Mouse (Mus musculus): ENCODE measurements around the gene Hoxd9. TPM values are rescaled to one million over a fixed set of nuclear protein-coding genes. Genes with fewer than 3 reads are reported as not detected.

Hoxd9 gene
- polyA plus RNA-seq, 1 experiment, result 0.31 TPM

DNA sequence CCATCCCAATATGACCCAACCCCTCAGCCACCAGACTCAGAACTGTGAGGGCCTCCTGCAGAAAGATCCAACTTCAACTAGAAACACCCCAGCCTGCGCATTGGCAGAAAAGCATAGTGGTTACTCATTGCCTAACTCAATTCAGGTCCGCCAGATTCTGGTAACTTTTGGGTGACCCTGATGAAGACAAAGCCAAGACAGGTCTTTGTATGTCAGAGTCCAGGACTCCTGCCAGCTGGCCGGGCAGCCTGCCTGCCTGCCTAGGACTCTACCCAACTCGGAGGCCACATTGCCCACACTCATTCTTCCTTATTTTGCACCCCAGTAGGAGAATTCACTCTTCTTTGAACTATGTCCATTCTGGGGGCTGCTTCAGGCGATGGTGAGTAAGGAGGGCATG is 29.0 kb downstream of the Hoxd9 start, which contains the start of gene Gm28230:
Gene Gm28230, plus strand, starts transcription at position 178 of the 400 bp plus-strand sequence.
- no peak for TF ChIP-seq CTCF (IDR thresholded peaks at IDR 0.05; ENCODE audit: borderline replicate concordance, control insufficient read depth, extremely low read depth, insufficient read depth, low read length, poor library complexity)
- no peak for TF ChIP-seq POLR2A (IDR thresholded peaks at IDR 0.05; ENCODE audit: control insufficient read depth, extremely low read depth, insufficient read depth, low read length, poor library complexity)
- no peak within 1 kb of the TSS for H3K4me3 ChIP-seq (ENCODE audit: control insufficient read depth, insufficient read depth, low read length)
- H3K27ac ChIP-seq (ENCODE audit: control insufficient read depth, insufficient read depth, low read length), result no peak within 1 kb of the TSS
- peaks cover 4% of the 10 kb centered on the region; the same call in 1 of the 2 replicates for H3K27me3 ChIP-seq (ENCODE audit: control insufficient read depth, insufficient read depth, low read length)
- H3K4me1 ChIP-seq (replicated peaks; ENCODE audit: control insufficient read depth, insufficient read depth, low read length), result no peaks in the 10 kb centered on the region
- 62% methylated on average over 5 of the region's 5 CpGs for WGBS
- no peak for DNase-seq
- H3K36me3 ChIP-seq (ENCODE audit: control insufficient read depth, insufficient read depth, low read length), result no peaks in the 10 kb centered on the region

DNA sequence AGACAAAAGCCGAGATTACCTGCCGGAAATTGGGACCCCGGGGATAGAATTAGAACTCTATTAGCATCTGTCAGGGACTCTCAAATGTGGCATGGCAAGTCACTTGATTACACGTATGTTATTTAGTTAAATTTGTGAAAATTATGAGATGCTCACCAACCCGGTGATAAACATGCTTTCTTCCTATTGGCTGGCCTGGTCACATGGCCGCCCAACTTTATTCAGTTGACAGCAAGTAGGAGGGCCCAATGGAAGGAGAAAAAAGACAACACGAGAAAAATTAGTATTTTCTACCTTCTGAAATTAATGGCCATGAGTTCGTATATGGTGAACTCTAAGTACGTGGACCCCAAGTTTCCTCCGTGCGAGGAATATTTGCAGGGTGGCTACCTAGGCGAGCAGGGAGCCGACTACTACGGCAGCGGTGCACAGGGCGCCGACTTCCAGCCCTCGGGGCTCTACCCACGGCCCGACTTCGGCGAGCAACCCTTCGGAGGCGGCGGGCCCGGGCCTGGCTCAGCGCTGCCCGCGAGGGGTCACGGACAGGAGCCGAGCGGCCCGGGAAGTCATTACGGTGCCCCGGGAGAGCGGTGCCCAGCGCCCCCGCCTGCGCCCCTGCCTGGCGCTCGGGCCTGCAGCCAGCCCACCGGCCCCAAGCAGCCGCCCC is 29.6 kb downstream of the Hoxd9 start:
- whole genome bisulfite sequencing, result 14% methylated on average over 43 of the region's 43 CpGs

DNA sequence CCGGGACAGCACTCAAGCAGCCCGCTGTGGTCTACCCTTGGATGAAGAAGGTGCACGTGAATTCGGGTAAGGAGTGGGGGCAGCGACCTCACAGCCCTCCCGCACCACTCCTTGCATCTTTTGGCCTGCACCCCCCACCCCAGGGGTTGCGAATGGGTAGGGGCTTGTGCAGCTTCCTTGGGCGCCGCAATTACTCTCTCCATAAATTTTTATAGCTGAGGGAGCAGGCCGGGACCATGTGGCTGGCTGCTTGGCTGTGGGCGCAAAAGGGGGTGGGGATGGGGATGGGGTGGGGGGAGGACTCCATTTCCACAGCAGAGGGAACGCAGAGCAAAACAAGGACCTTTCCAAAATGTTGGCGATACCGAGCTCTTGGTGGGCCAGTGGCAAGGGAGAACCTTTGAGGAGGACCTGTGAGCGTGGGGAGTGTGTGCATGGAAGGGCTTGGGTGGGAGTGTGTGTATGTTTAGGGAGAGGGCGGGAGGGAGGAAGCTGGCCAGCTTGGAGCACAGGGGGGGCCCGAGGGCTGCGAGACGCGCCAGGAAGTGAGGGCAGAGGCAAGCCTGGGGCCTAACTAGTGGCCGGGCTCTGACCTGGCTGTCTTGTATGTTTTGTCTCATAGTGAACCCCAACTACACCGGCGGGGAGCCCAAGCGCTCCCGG is 30.2 kb downstream of the Hoxd9 start:
- no peaks in the 10 kb centered on the region for H3K36me3 ChIP-seq (ENCODE audit: control insufficient read depth, insufficient read depth, low read length)
- TF ChIP-seq POLR2A (IDR thresholded peaks at IDR 0.05; ENCODE audit: control insufficient read depth, extremely low read depth, insufficient read depth, low read length, poor library complexity) (no peak), CTCF (IDR thresholded peaks at IDR 0.05; ENCODE audit: borderline replicate concordance, control insufficient read depth, extremely low read depth, insufficient read depth, low read length, poor library complexity) (no peak)
- DNase-seq, result no peak
- no peak overlapping the region for H3K4me3 ChIP-seq (ENCODE audit: control insufficient read depth, insufficient read depth, low read length)
- H3K27me3 ChIP-seq (ENCODE audit: control insufficient read depth, insufficient read depth, low read length), result peaks cover 5% of the 10 kb centered on the region; the same call in 1 of the 2 replicates
- WGBS, result 28% methylated on average over 25 of the region's 25 CpGs
- no peaks in the 10 kb centered on the region for H3K4me1 ChIP-seq (replicated peaks; ENCODE audit: control insufficient read depth, insufficient read depth, low read length)
- no peak overlapping the region for H3K27ac ChIP-seq (ENCODE audit: control insufficient read depth, insufficient read depth, low read length)

More for the DNA sequence above, 29.6 kb downstream of the Hoxd9 start:
- no peaks in the 10 kb centered on the region for H3K36me3 ChIP-seq (ENCODE audit: control insufficient read depth, insufficient read depth, low read length)
- TF ChIP-seq CTCF (IDR thresholded peaks at IDR 0.05; ENCODE audit: borderline replicate concordance, control insufficient read depth, extremely low read depth, insufficient read depth, low read length, poor library complexity), result no peak
- TF ChIP-seq POLR2A (IDR thresholded peaks at IDR 0.05; ENCODE audit: control insufficient read depth, extremely low read depth, insufficient read depth, low read length, poor library complexity), result no peak
- H3K27ac ChIP-seq (ENCODE audit: control insufficient read depth, insufficient read depth, low read length), result no peak overlapping the region
- no peaks in the 10 kb centered on the region for H3K4me1 ChIP-seq (replicated peaks; ENCODE audit: control insufficient read depth, insufficient read depth, low read length)
- H3K27me3 ChIP-seq (ENCODE audit: control insufficient read depth, insufficient read depth, low read length), result peaks cover 4% of the 10 kb centered on the region; the same call in 1 of the 2 replicates
- H3K4me3 ChIP-seq (ENCODE audit: control insufficient read depth, insufficient read depth, low read length), result no peak overlapping the region
- no peak for DNase-seq

DNA sequence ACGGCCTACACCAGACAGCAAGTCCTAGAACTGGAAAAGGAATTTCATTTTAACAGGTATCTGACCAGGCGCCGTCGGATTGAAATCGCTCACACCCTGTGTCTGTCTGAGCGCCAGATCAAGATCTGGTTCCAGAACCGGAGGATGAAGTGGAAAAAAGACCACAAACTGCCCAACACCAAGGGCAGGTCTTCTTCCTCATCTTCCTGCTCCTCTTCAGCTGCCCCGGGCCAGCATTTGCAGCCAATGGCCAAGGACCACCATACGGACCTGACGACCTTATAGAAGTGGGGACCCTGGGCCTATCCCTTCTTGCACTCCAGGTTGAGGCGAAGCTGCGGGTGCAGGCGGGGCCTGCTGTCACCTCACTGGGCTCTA is 30.8 kb downstream of the Hoxd9 start:
- H3K27me3 ChIP-seq (ENCODE audit: control insufficient read depth, insufficient read depth, low read length), result peaks cover 7% of the 10 kb centered on the region; the same call in 1 of the 2 replicates
- H3K4me3 ChIP-seq (ENCODE audit: control insufficient read depth, insufficient read depth, low read length), result no peak overlapping the region
- no peak for TF ChIP-seq POLR2A (IDR thresholded peaks at IDR 0.05; ENCODE audit: control insufficient read depth, extremely low read depth, insufficient read depth, low read length, poor library complexity)
- TF ChIP-seq CTCF (IDR thresholded peaks at IDR 0.05; ENCODE audit: borderline replicate concordance, control insufficient read depth, extremely low read depth, insufficient read depth, low read length, poor library complexity), result no peak
- H3K36me3 ChIP-seq (ENCODE audit: control insufficient read depth, insufficient read depth, low read length), result no peaks in the 10 kb centered on the region
- DNase-seq, result no peak
- H3K4me1 ChIP-seq (replicated peaks; ENCODE audit: control insufficient read depth, insufficient read depth, low read length), result no peaks in the 10 kb centered on the region
- no peak overlapping the region for H3K27ac ChIP-seq (ENCODE audit: control insufficient read depth, insufficient read depth, low read length)
- WGBS, result 84% methylated on average over 13 of the region's 13 CpGs

DNA sequence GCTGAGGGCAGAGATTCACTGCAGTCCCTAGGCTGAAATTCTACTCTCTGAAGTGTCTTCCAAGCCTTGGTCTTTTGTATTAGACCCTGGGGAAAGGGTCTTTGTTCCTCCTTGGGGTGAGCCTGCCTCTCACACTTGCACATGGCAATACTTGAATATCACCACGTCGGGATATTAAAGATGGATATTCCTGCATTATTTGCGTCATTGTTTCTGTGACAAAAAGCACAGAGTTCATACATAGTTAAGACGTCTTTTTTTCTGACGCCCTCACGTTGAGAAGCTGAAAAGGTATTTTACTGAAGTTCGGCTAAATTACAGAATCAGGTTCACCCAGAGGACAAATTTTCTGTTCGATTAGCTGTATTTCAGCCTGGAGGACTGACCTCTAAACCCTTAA is 32.8 kb downstream of the Hoxd9 start:
- H3K27me3 ChIP-seq (ENCODE audit: control insufficient read depth, insufficient read depth, low read length), result peaks cover 6% of the 10 kb centered on the region
- no peak for TF ChIP-seq POLR2A (IDR thresholded peaks at IDR 0.05; ENCODE audit: control insufficient read depth, extremely low read depth, insufficient read depth, low read length, poor library complexity)
- TF ChIP-seq CTCF (IDR thresholded peaks at IDR 0.05; ENCODE audit: borderline replicate concordance, control insufficient read depth, extremely low read depth, insufficient read depth, low read length, poor library complexity), result no peak
- no peaks in the 10 kb centered on the region for H3K36me3 ChIP-seq (ENCODE audit: control insufficient read depth, insufficient read depth, low read length)
- no peak for DNase-seq
- no peak overlapping the region for H3K4me3 ChIP-seq (ENCODE audit: control insufficient read depth, insufficient read depth, low read length)
- no peak overlapping the region for H3K27ac ChIP-seq (ENCODE audit: control insufficient read depth, insufficient read depth, low read length)
- WGBS, result 73% methylated on average over 8 of the region's 8 CpGs
- H3K4me1 ChIP-seq (replicated peaks; ENCODE audit: control insufficient read depth, insufficient read depth, low read length), result no peaks in the 10 kb centered on the region

DNA sequence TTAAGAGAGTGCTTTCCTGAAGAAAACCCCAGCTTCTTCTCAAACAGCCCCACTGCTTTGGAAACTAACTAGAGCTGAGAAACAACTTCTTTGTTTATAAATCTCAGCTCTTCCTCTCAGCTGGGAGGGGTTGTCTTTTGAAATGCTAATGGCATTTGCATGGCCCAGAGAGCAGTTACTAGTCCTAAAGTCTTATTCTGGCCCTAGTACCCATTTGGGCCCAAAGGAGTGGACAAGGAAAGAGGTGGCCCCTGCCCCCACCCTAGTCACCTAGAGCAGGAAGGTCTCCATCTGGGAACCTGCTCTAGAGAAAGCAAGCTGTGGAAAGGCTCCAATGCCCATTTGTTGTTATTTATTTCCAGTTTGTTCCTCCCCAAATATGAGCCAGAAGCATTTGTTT is 33.5 kb downstream of the Hoxd9 start:
- TF ChIP-seq CTCF (IDR thresholded peaks at IDR 0.05; ENCODE audit: borderline replicate concordance, control insufficient read depth, extremely low read depth, insufficient read depth, low read length, poor library complexity), result no peak
- TF ChIP-seq POLR2A (IDR thresholded peaks at IDR 0.05; ENCODE audit: control insufficient read depth, extremely low read depth, insufficient read depth, low read length, poor library complexity), result no peak
- H3K27me3 ChIP-seq (ENCODE audit: control insufficient read depth, insufficient read depth, low read length), result peaks cover 9% of the 10 kb centered on the region

More for the DNA sequence above, 33.5 kb downstream of the Hoxd9 start:
- Histone ChIP-seq H3K36me3 (ENCODE audit: control insufficient read depth, insufficient read depth, low read length) (no peaks in the 10 kb centered on the region), H3K4me1 (replicated peaks; ENCODE audit: control insufficient read depth, insufficient read depth, low read length) (no peaks in the 10 kb centered on the region), H3K27ac (ENCODE audit: control insufficient read depth, insufficient read depth, low read length) (no peak overlapping the region), H3K4me3 (ENCODE audit: control insufficient read depth, insufficient read depth, low read length) (no peak overlapping the region)
- no peak for DNase-seq

All from thymus, adult 2 months (tissue).